Mouse (Mus musculus) embryonic facial prominence, embryonic 12.5 days (tissue): ENCODE measurements at regions not wholly inside any gene's neighbourhood (a gene's known extent, or its start where the extent isn't known, plus 50 kb on each side); places are given as distances from the start of the nearest gene placed in this dataset.

Source experiments
- ATAC-seq: fragments of 200-750 bp; cut with Nextera tagmentation; 2 replicates; pipeline ENCODE4 v1.8.0; 2017; ENCODE audit not compliant: insufficient number of reproducible peaks, insufficient read depth, low FRiP score, low TSS enrichment
- H3K27ac ChIP-seq: fragments of 300-500 bp; sonication (generic); 2 replicates; pipeline ENCODE4 v1.5.1; 2016; ENCODE audit warnings: mild to moderate bottlenecking
- H3K27me3 ChIP-seq: fragments of 300-500 bp; sonication (generic); 2 replicates; pipeline ENCODE4 v1.6.1; 2016; ENCODE audit warnings: mild to moderate bottlenecking, moderate library complexity
- H3K36me3 ChIP-seq: fragments of 300-500 bp; sonication (generic); 2 replicates; pipeline ENCODE4 v1.6.1; 2016; ENCODE audit warnings: mild to moderate bottlenecking
- H3K4me1 ChIP-seq: fragments of 300-500 bp; sonication (generic); 2 replicates; pipeline ENCODE4 v1.6.1; 2016
- H3K4me2 ChIP-seq: fragments of 300-500 bp; sonication (generic); replicated peaks from 2 replicates; pipeline ENCODE4 v1.6.1; 2016; ENCODE audit warnings: mild to moderate bottlenecking, moderate library complexity
- H3K4me3 ChIP-seq: fragments of 300-500 bp; sonication (generic); 2 replicates; pipeline ENCODE4 v1.5.1; 2016; ENCODE audit warnings: mild to moderate bottlenecking
- H3K9ac ChIP-seq: fragments of 300-500 bp; sonication (generic); 2 replicates; pipeline ENCODE4 v1.6.1; 2016; ENCODE audit warnings: mild to moderate bottlenecking, moderate library complexity
- H3K9me3 ChIP-seq: fragments of 300-500 bp; sonication (generic); 2 replicates; pipeline ENCODE4 v1.6.1; 2016; ENCODE audit warnings: mild to moderate bottlenecking, moderate library complexity
- WGBS: fragments of 180-500 bp; shearing (Covaris S2); methylation state at CpG from one replicate; pipeline ENCODE4 v1.1.7; 2016; 5-methylcytosine and 5-hydroxymethylcytosine counted together

- no peaks in the 10 kb centered on the region for H3K27me3 ChIP-seq
- H3K9me3 ChIP-seq: no peaks in the 10 kb centered on the region
- peaks cover 11% of the 10 kb centered on the region for H3K4me1 ChIP-seq
- no peaks in the 10 kb centered on the region for H3K36me3 ChIP-seq
- no peak overlapping the region for H3K4me3 ChIP-seq
- 84% methylated on average over 4 of the region's 4 CpGs for WGBS
- no peak overlapping the region for H3K27ac ChIP-seq
- H3K4me2 ChIP-seq: no peak overlapping the region
- no peak for ATAC-seq
- no peak overlapping the region for H3K9ac ChIP-seq
Observed at GRCm38 (mm10) chr16:37725745-37726144, 50.9 kb upstream of the Fstl1 start.

GRCm38 (mm10) chr16:37715173-37715572 is 60.9 kb upstream of the Ndufb4 start:
- H3K4me3 ChIP-seq: no peak overlapping the region
- H3K9me3 ChIP-seq: no peaks in the 10 kb centered on the region
- H3K4me2 ChIP-seq: no peak overlapping the region
- H3K27me3 ChIP-seq: no peaks in the 10 kb centered on the region
- H3K36me3 ChIP-seq: no peaks in the 10 kb centered on the region
- H3K4me1 ChIP-seq: 0 out of 2 replicates have a peak, but pooled peaks cover 18% of the 10 kb centered on the region
- ATAC-seq: peak; percentile 64; the same call in 1 of the 2 replicates
- peak overlapping the region; percentile 72 for H3K27ac ChIP-seq
- WGBS: 33% methylated on average over 7 of the region's 7 CpGs
- H3K9ac ChIP-seq: no peak overlapping the region

DNA sequence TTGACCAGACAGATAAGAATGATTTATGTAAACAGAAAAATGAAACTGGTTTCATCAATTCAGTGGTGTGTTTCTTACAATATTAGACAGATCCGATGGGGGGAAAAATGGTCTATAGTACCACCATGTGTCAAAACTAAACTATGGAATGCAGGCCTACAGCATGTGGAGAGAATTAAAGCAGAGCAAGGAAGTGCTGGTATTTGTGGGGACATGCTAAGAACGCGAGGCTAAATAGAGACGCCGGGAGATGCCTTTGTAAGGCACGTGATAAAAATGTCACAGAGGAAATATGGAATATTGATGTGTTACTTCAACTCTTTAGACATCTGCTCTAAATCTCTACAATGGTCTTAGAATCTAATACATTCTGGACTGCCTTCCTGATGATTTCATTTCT is 60.0 kb upstream of the Ndufb4 start:
- WGBS: 37% methylated on average over 6 of the region's 6 CpGs
- H3K27ac ChIP-seq: no peak overlapping the region

GRCm38 (mm10) chr16:37706242-37706923 is 52.1 kb upstream of the Ndufb4 start:
- no peak overlapping the region for H3K9ac ChIP-seq
- H3K4me3 ChIP-seq: no peak overlapping the region
- no peaks in the 10 kb centered on the region for H3K36me3 ChIP-seq
- no peak overlapping the region for H3K27ac ChIP-seq
- H3K4me2 ChIP-seq: no peak overlapping the region
- H3K9me3 ChIP-seq: no peaks in the 10 kb centered on the region
- 65% methylated on average over 9 of the region's 9 CpGs for WGBS
- no peak for ATAC-seq
- H3K4me1 ChIP-seq: peaks cover 2% of the 10 kb centered on the region; the same call in 1 of the 2 replicates
- H3K27me3 ChIP-seq: no peaks in the 10 kb centered on the region

More for the DNA sequence above, 60.0 kb upstream of the Ndufb4 start:
- no peak for ATAC-seq
- H3K4me2 ChIP-seq: no peak overlapping the region
- no peaks in the 10 kb centered on the region for H3K36me3 ChIP-seq
- H3K4me3 ChIP-seq: no peak overlapping the region
- no peak overlapping the region for H3K9ac ChIP-seq
- H3K27me3 ChIP-seq: no peaks in the 10 kb centered on the region
- no peaks in the 10 kb centered on the region for H3K9me3 ChIP-seq
- 0 out of 2 replicates have a peak, but pooled peaks cover 18% of the 10 kb centered on the region for H3K4me1 ChIP-seq

GRCm38 (mm10) chr16:37705209-37705608 is 51.0 kb upstream of the Ndufb4 start:
- WGBS: 84% methylated on average over 5 of the region's 5 CpGs
- no peak overlapping the region for H3K4me2 ChIP-seq
- no peak for ATAC-seq
- peaks cover 2% of the 10 kb centered on the region; the same call in 1 of the 2 replicates for H3K4me1 ChIP-seq
- no peak overlapping the region for H3K4me3 ChIP-seq
- no peak overlapping the region for H3K27ac ChIP-seq
- no peak overlapping the region for H3K9ac ChIP-seq
- no peaks in the 10 kb centered on the region for H3K9me3 ChIP-seq
- no peaks in the 10 kb centered on the region for H3K36me3 ChIP-seq
- no peaks in the 10 kb centered on the region for H3K27me3 ChIP-seq

DNA sequence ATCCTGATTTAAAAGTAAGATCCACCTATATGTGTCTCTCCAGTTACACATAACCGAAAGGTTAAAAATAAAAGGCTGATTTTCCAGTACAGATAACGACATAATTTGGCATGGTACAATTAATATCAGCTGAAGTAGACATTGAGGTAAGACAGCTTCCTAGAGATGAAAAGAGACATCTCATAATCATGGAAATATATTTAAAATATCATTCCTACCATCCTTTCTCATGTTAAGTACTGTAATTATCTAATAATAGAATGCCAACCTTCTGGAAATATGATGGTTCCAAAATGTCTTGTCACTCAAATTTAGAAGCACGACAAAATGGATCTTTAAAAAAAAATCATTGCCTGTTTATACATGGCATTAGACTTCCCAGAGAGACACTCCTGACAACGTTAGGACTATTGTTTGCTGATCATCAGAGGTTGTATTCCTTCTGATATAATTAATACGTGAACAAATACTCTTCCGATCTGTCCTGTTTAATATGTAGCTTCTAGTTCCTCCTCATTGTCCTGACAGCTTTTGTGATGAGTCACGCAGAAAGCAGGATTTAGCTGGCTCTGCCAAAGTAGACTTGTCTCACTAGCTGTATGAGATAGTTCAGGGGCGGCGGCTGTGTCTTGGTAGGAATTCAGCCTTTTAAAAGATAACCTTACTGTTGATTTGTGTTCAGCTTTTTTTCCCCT is 50.4 kb upstream of the Ndufb4 start:
- Histone ChIP-seq H3K9ac (no peak overlapping the region), H3K4me2 (no peak overlapping the region), H3K36me3 (no peaks in the 10 kb centered on the region), H3K27ac (no peak overlapping the region), H3K27me3 (no peaks in the 10 kb centered on the region), H3K4me3 (no peak overlapping the region), H3K9me3 (no peaks in the 10 kb centered on the region), H3K4me1 (peaks cover 2% of the 10 kb centered on the region; the same call in 1 of the 2 replicates)
- ATAC-seq: no peak
- 83% methylated on average over 9 of the region's 9 CpGs for WGBS
